Mouse (Mus musculus): ENCODE data around the gene Alox15.

The Alox15 gene

GRCm38 (mm10) chr11:70308296-70308695 lies 43.5 kb downstream of the Alox15 start:
- DNase-seq (ENCODE audit: low read depth) = peak; percentile 65

DNA sequence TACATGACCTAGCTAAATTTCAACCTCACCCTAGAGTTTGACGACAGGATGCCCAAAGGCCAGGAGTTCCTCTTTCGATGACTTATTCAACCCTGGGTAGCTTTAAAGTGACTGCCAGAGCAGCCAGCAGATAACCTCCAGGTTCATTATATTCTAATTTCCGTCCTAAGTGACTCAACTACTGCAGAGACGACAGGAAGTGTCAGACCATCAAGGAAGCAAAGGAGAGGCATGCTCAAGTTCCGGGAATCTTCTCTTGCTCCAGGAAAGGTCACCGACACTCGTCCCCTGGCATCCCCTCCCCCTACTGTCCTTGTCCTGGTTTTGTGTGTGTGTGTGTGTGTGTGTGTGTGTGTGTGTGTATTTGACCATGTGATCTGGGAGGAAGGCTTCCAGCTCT lies 45.7 kb downstream of the Alox15 start:
- DNase-seq (ENCODE audit: low read depth) = peak; percentile 49

GRCm38 (mm10) chr11:70302293-70302692 lies 49.5 kb downstream of the Alox15 start:
- DNase-seq (ENCODE audit: low read depth) = no peak

GRCm38 (mm10) chr11:70297836-70298454 lies 53.9 kb downstream of the Alox15 start:
- peak; percentile 72 for DNase-seq (ENCODE audit: low read depth)

GRCm38 (mm10) chr11:70297405-70297804 lies 54.4 kb downstream of the Alox15 start:
- peak; percentile 42 for DNase-seq (ENCODE audit: low read depth)

Data from naive thymus-derived CD4-positive, alpha-beta T cell, adult 2 months (primary cell).